Comparison of ENCODE assay signal across 21 mouse cellular contexts in genomic region chr10:90718684-90719083, GRCm38 (mm10).
A peak's percentile ranks its signal among the peaks of the same experiment; 100 is the strongest.
DNase-seq lines count a peak whose midpoint lies in the region; ATAC-seq and TF ChIP-seq lines count a peak whose summit lies in the region.
"Had no signal": no experiment of that assay in that cellular context is flagged by ENCODE, and none has a peak within 500 bp of the region (broad histone marks: within the 10 kb centered on the region; RNA-seq: fewer than 3 reads in every experiment).

No protein-coding gene starts in this region.

- no peak for DNase-seq in hindbrain, postnatal 0 days (ENCODE audit: low spot score)
- DNase-seq in testis, postnatal 10 days (ENCODE audit: low spot score), result no peak
- DNase-seq in R1 (ENCODE audit: low read depth, low spot score), result peak; percentile 53
- no peak for DNase-seq in frontal cortex, postnatal 14 days (ENCODE audit: low spot score in 2 of 2)
- DNase-seq in stomach, postnatal 0 days (ENCODE audit: low spot score), result no peak
- DNase-seq: adrenal gland, adult 8-10 months; adrenal gland, postnatal 36 days; cerebellum, adult 2 months; cerebellum, postnatal 10 days; gastrocnemius, postnatal 36 days; heart, adult 18-20 months had no signal

- WGBS in hindbrain, postnatal 0 days, result 87% methylated on average over 9 of the region's 9 CpGs
- WGBS in hindbrain, embryonic 16.5 days, result 92% methylated on average over 9 of the region's 9 CpGs
- whole genome bisulfite sequencing in olfactory bulb, adult 2 months, result 86% methylated on average over 9 of the region's 9 CpGs
- WGBS in stomach, postnatal 0 days, result 85% methylated on average over 8 of the region's 9 CpGs

- no peaks in the 10 kb centered on the region for H3K9me3 ChIP-seq in hindbrain, postnatal 0 days (ENCODE audit: low read length)
- H3K9me3 ChIP-seq in hindbrain, embryonic 16.5 days (ENCODE audit: control insufficient read depth, low read length), result no peaks in the 10 kb centered on the region
- H3K9me3 ChIP-seq in stomach, postnatal 0 days (ENCODE audit: control insufficient read depth, low read length), result no peaks in the 10 kb centered on the region
- H3K9me3 ChIP-seq: hindbrain, embryonic 10.5 days had no signal

- H3K27ac ChIP-seq in hindbrain, postnatal 0 days, result no peak overlapping the region
- no peak overlapping the region for H3K27ac ChIP-seq in hindbrain, embryonic 16.5 days (ENCODE audit: low read depth, low read length)
- no peak overlapping the region for H3K27ac ChIP-seq in testis, adult 2 months (ENCODE audit: control insufficient read depth, insufficient read depth, low read depth, low read length)
- H3K27ac ChIP-seq in olfactory bulb, adult 2 months (ENCODE audit: insufficient read depth, low read depth, low read length), result peak overlapping the region; percentile 31; the same call in 1 of the 2 replicates
- no peak overlapping the region for H3K27ac ChIP-seq in stomach, postnatal 0 days (replicated peaks)
- H3K27ac ChIP-seq: hindbrain, embryonic 10.5 days; hindbrain, embryonic 14.5 days had no signal

- no peak overlapping the region for H3K9ac ChIP-seq in hindbrain, postnatal 0 days (replicated peaks; ENCODE audit: low read length)
- no peak overlapping the region for H3K9ac ChIP-seq in hindbrain, embryonic 16.5 days (ENCODE audit: low read depth, low read length)
- no peak overlapping the region for H3K9ac ChIP-seq in stomach, postnatal 0 days (ENCODE audit: low read length)
- H3K9ac ChIP-seq: heart, embryonic 12.5 days; hindbrain, embryonic 14.5 days had no signal

- TF ChIP-seq POLR2A in testis, adult 2 months (IDR thresholded peaks at IDR 0.05; ENCODE audit: control insufficient read depth, low read depth, low read length), result no peak
- no peak for TF ChIP-seq POLR2A in olfactory bulb, adult 2 months (IDR thresholded peaks at IDR 0.05; ENCODE audit: insufficient read depth, low read depth, low read length)

- H3K36me3 ChIP-seq in hindbrain, postnatal 0 days (ENCODE audit: insufficient read depth, low read length), result no peaks in the 10 kb centered on the region
- peaks cover 2% of the 10 kb centered on the region; the same call in 1 of the 2 replicates for H3K36me3 ChIP-seq in hindbrain, embryonic 16.5 days (ENCODE audit: control insufficient read depth, insufficient read depth, low read length)
- H3K36me3 ChIP-seq in testis, adult 2 months (ENCODE audit: control insufficient read depth, insufficient read depth, low read length), result no peaks in the 10 kb centered on the region
- H3K36me3 ChIP-seq in stomach, postnatal 0 days (ENCODE audit: control insufficient read depth, insufficient read depth, low read length), result no peaks in the 10 kb centered on the region
- H3K36me3 ChIP-seq: heart, embryonic 12.5 days; hindbrain, embryonic 10.5 days had no signal

- no peak for ATAC-seq in hindbrain, postnatal 0 days
- no peak for ATAC-seq in hindbrain, embryonic 16.5 days
- no peak for ATAC-seq in stomach, postnatal 0 days (ENCODE audit: low FRiP score, low TSS enrichment)
- ATAC-seq: CD4-positive, CD25-positive, alpha-beta regulatory T cell, adult 4 months; forebrain, embryonic 16.5 days; inflammation-experienced regulatory T-cells, adult 6 months; Patski had no signal

- no peaks in the 10 kb centered on the region for H3K27me3 ChIP-seq in hindbrain, postnatal 0 days (ENCODE audit: insufficient read depth, low read length)
- H3K27me3 ChIP-seq in hindbrain, embryonic 16.5 days (replicated peaks; ENCODE audit: control insufficient read depth, insufficient read depth, low read length), result no peaks in the 10 kb centered on the region
- no peaks in the 10 kb centered on the region for H3K27me3 ChIP-seq in testis, adult 2 months (ENCODE audit: control insufficient read depth, insufficient read depth, low read length)
- no peaks in the 10 kb centered on the region for H3K27me3 ChIP-seq in stomach, postnatal 0 days (ENCODE audit: control insufficient read depth, insufficient read depth, low read length)

- 0 out of 2 replicates have a peak, but pooled peaks cover 3% of the 10 kb centered on the region for H3K4me1 ChIP-seq in hindbrain, postnatal 0 days (ENCODE audit: insufficient read depth, low read length)
- no peaks in the 10 kb centered on the region; the same call in 1 of the 2 replicates for H3K4me1 ChIP-seq in hindbrain, embryonic 16.5 days (ENCODE audit: control insufficient read depth, insufficient read depth, low read depth, low read length)
- H3K4me1 ChIP-seq in testis, adult 2 months (ENCODE audit: control insufficient read depth, insufficient read depth, low read length), result peaks cover 11% of the 10 kb centered on the region
- H3K4me1 ChIP-seq in olfactory bulb, adult 2 months (ENCODE audit: control insufficient read depth, insufficient read depth, low read length), result peaks cover 18% of the 10 kb centered on the region
- H3K4me1 ChIP-seq in stomach, postnatal 0 days (replicated peaks; ENCODE audit: control insufficient read depth, insufficient read depth), result no peaks in the 10 kb centered on the region
- H3K4me1 ChIP-seq: heart, embryonic 12.5 days had no signal

- peak; percentile 24 for TF ChIP-seq CTCF in hindbrain, postnatal 0 days (IDR thresholded peaks at IDR 0.05; ENCODE audit: low read depth)
- peak; percentile 55; the same call in 1 of the 2 replicates for TF ChIP-seq CTCF in testis, adult 2 months (IDR thresholded peaks at IDR 0.05; ENCODE audit: control insufficient read depth, insufficient read depth, insufficient replicate concordance, low read depth, low read length)
- TF ChIP-seq CTCF in olfactory bulb, adult 2 months (IDR thresholded peaks at IDR 0.05; ENCODE audit: insufficient read depth, low read depth, low read length), result no peak
- no peak for TF ChIP-seq CTCF in stomach, postnatal 0 days (IDR thresholded peaks at IDR 0.05; ENCODE audit: low read depth)

- no peak for TF ChIP-seq EP300 in stomach, postnatal 0 days (optimal IDR thresholded peaks at IDR 0.05)

- no peak overlapping the region for H3K4me3 ChIP-seq in hindbrain, postnatal 0 days (ENCODE audit: low read length)
- no peak overlapping the region for H3K4me3 ChIP-seq in hindbrain, embryonic 16.5 days (ENCODE audit: low read length)
- H3K4me3 ChIP-seq in testis, adult 2 months (ENCODE audit: control insufficient read depth, low read depth, low read length), result peak overlapping the region; percentile 51
- no peak overlapping the region for H3K4me3 ChIP-seq in olfactory bulb, adult 2 months (ENCODE audit: insufficient read depth, low read depth, low read length)
- no peak overlapping the region for H3K4me3 ChIP-seq in stomach, postnatal 0 days (ENCODE audit: low read depth, low read length)
- H3K4me3 ChIP-seq: heart, embryonic 12.5 days; hindbrain, embryonic 10.5 days had no signal

- H3K4me2 ChIP-seq in hindbrain, postnatal 0 days (ENCODE audit: low read depth, low read length), result no peak overlapping the region
- H3K4me2 ChIP-seq in hindbrain, embryonic 16.5 days (ENCODE audit: low read length), result no peak overlapping the region
- no peak overlapping the region for H3K4me2 ChIP-seq in stomach, postnatal 0 days (replicated peaks; ENCODE audit: low read depth)
- H3K4me2 ChIP-seq: heart, embryonic 12.5 days; hindbrain, embryonic 14.5 days had no signal

Comparison
In these comparisons a context has a peak if more than half of its experiments do, and no peak if none do; other contexts are left out.
1. CTCF ChIP-seq: peak in hindbrain, postnatal 0 days (single experiment) and testis, adult 2 months (single experiment); none in olfactory bulb, adult 2 months (single experiment) and stomach, postnatal 0 days (single experiment).